Mouse (Mus musculus): ENCODE measurements around the gene Brd9. TPM values are rescaled to one million over a fixed set of nuclear protein-coding genes. Genes with fewer than 3 reads are reported as not detected.

The Brd9 gene
- polyA plus RNA-seq, 1 experiment, result 60.6 TPM

DNA sequence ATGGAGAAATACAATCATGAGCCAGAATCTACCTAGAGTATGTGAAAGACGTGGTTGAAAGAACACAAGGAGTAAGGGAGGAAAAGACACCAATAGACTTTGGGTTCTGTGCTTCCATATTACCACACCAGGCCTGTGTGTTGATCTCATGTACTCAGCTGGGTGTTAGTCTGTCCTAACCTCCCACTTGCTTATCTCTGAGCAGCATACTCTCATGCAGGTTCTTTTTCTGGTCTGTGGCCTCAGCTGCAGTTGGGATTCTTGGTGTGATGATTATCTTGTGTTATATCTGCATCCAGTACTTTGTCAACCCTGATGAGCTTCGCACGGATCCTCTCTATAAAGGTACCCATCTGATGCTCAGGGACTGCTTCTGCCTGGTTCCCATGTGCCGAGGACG is 39.3 kb downstream of the Brd9 start:
- 94% methylated on average over 5 of the region's 5 CpGs for WGBS
- Histone ChIP-seq H3K4me3 (ENCODE audit: control insufficient read depth, insufficient read depth, low read length) (no peak overlapping the region), H3K36me3 (ENCODE audit: control insufficient read depth, insufficient read depth, low read length) (no peaks in the 10 kb centered on the region), H3K27me3 (ENCODE audit: control insufficient read depth, insufficient read depth, low read length) (no peaks in the 10 kb centered on the region), H3K27ac (ENCODE audit: control insufficient read depth, insufficient read depth, low read length) (no peak overlapping the region), H3K4me1 (replicated peaks; ENCODE audit: control insufficient read depth, insufficient read depth, low read length) (no peaks in the 10 kb centered on the region)
- DNase-seq, result no peak
- TF ChIP-seq CTCF (IDR thresholded peaks at IDR 0.05; ENCODE audit: borderline replicate concordance, control insufficient read depth, extremely low read depth, insufficient read depth, low read length, poor library complexity) (no peak), POLR2A (IDR thresholded peaks at IDR 0.05; ENCODE audit: control insufficient read depth, extremely low read depth, insufficient read depth, low read length, poor library complexity) (no peak)

DNA sequence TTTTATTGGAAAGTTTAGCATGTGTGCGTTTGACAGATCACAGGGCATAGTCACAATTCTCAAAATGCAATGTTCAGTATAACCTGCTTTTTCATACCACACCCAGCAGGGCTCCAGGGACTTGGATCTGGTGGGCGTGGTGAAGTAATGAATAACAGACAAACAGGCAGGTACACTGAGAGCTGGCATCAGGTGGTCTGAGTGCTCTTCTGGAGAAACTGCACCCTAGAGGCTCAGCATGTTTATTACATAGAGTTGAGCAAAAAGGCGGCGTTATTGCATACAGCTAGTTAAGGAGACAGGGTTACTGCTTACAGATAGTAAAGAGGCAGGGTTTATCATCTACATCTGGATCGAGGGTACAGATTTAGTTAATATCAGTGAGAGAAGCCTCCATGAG is 52.7 kb downstream of the Brd9 start:
- WGBS, result 91% methylated on average over 5 of the region's 5 CpGs
- H3K36me3 ChIP-seq (ENCODE audit: control insufficient read depth, insufficient read depth, low read length), result no peaks in the 10 kb centered on the region

DNA sequence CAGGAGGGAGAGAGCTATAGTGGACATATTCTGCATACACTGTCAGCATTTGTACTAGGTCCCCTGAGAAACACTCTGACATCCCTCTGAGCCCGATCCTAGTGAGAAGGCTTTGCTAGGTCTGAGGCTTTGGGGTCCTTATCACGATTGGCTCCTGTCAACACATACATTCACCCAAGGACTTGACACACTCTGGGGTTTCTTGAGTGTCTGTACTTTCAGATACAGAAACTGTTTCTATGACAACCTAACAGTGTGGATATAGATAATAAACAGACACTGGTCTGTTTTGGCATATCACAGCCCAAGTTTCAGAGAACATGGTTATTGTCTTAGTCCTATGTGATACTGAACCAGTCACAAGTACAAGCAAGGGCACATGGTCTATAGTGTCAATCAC is 53.1 kb downstream of the Brd9 start:
- no peak for DNase-seq
- no peak overlapping the region for H3K27ac ChIP-seq (ENCODE audit: control insufficient read depth, insufficient read depth, low read length)
- WGBS, result 88% methylated on average over 2 of the region's 2 CpGs
- TF ChIP-seq POLR2A (IDR thresholded peaks at IDR 0.05; ENCODE audit: control insufficient read depth, extremely low read depth, insufficient read depth, low read length, poor library complexity) (no peak), CTCF (IDR thresholded peaks at IDR 0.05; ENCODE audit: borderline replicate concordance, control insufficient read depth, extremely low read depth, insufficient read depth, low read length, poor library complexity) (no peak)
- no peaks in the 10 kb centered on the region for H3K36me3 ChIP-seq (ENCODE audit: control insufficient read depth, insufficient read depth, low read length)
- no peak overlapping the region for H3K4me3 ChIP-seq (ENCODE audit: control insufficient read depth, insufficient read depth, low read length)
- no peaks in the 10 kb centered on the region for H3K27me3 ChIP-seq (ENCODE audit: control insufficient read depth, insufficient read depth, low read length)
- H3K4me1 ChIP-seq (replicated peaks; ENCODE audit: control insufficient read depth, insufficient read depth, low read length), result no peaks in the 10 kb centered on the region

More for the DNA sequence above, 52.7 kb downstream of the Brd9 start:
- Histone ChIP-seq H3K4me1 (replicated peaks; ENCODE audit: control insufficient read depth, insufficient read depth, low read length) (no peaks in the 10 kb centered on the region), H3K27me3 (ENCODE audit: control insufficient read depth, insufficient read depth, low read length) (no peaks in the 10 kb centered on the region), H3K4me3 (ENCODE audit: control insufficient read depth, insufficient read depth, low read length) (no peak overlapping the region), H3K27ac (ENCODE audit: control insufficient read depth, insufficient read depth, low read length) (no peak overlapping the region)
- no peak for TF ChIP-seq POLR2A (IDR thresholded peaks at IDR 0.05; ENCODE audit: control insufficient read depth, extremely low read depth, insufficient read depth, low read length, poor library complexity)
- no peak for TF ChIP-seq CTCF (IDR thresholded peaks at IDR 0.05; ENCODE audit: borderline replicate concordance, control insufficient read depth, extremely low read depth, insufficient read depth, low read length, poor library complexity)
- DNase-seq, result no peak

DNA sequence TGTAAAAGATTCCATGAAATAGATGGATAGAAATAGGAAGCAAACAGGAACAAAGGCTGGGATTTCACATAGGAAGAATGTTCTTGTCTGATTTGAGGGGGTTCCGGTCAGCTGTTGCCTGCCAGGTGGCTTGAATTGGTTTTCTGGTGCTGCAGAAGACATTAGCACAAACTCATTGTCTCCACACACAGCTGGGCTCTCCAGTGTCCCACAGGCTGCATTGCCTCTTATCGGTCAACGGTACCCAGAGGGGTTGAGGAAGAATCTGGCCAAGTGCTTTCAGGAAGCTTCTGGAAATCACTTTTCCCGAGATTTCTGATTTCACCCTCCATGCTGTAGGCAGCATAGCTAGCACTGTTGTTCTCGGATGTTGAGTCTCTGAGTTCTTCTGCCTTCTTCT is 53.7 kb downstream of the Brd9 start:
- H3K4me1 ChIP-seq (replicated peaks; ENCODE audit: control insufficient read depth, insufficient read depth, low read length), result no peaks in the 10 kb centered on the region
- no peak for TF ChIP-seq POLR2A (IDR thresholded peaks at IDR 0.05; ENCODE audit: control insufficient read depth, extremely low read depth, insufficient read depth, low read length, poor library complexity)
- no peak for TF ChIP-seq CTCF (IDR thresholded peaks at IDR 0.05; ENCODE audit: borderline replicate concordance, control insufficient read depth, extremely low read depth, insufficient read depth, low read length, poor library complexity)
- no peak for DNase-seq
- no peak overlapping the region for H3K27ac ChIP-seq (ENCODE audit: control insufficient read depth, insufficient read depth, low read length)
- WGBS, result 88% methylated on average over 5 of the region's 5 CpGs
- no peaks in the 10 kb centered on the region for H3K27me3 ChIP-seq (ENCODE audit: control insufficient read depth, insufficient read depth, low read length)
- no peak overlapping the region for H3K4me3 ChIP-seq (ENCODE audit: control insufficient read depth, insufficient read depth, low read length)
- H3K36me3 ChIP-seq (ENCODE audit: control insufficient read depth, insufficient read depth, low read length), result no peaks in the 10 kb centered on the region

DNA sequence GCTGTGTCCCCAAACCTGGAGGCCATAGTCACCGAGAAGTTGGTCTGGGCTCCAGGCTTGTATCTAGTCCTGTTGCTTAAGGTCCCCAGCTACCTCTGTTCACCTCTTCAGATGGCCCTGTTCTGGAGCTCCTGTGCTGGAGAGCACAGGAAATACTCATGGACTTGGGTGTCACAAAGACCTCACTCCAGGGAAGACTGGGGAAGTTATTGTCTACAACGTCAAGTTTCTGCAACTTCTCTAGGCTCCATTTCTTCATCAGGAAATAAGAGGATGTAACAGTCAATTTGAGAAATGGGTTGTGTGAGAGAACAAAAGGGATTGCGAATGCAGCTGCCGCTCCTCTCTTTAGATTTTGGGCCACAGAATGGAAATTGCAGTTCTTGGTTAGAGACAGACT is 58.8 kb downstream of the Brd9 start:
- H3K27me3 ChIP-seq (ENCODE audit: control insufficient read depth, insufficient read depth, low read length), result no peaks in the 10 kb centered on the region
- no peak overlapping the region for H3K4me3 ChIP-seq (ENCODE audit: control insufficient read depth, insufficient read depth, low read length)
- 74% methylated on average over 4 of the region's 4 CpGs for WGBS
- no peaks in the 10 kb centered on the region for H3K4me1 ChIP-seq (replicated peaks; ENCODE audit: control insufficient read depth, insufficient read depth, low read length)
- DNase-seq, result no peak
- no peak overlapping the region for H3K27ac ChIP-seq (ENCODE audit: control insufficient read depth, insufficient read depth, low read length)
- TF ChIP-seq POLR2A (IDR thresholded peaks at IDR 0.05; ENCODE audit: control insufficient read depth, extremely low read depth, insufficient read depth, low read length, poor library complexity) (no peak), CTCF (IDR thresholded peaks at IDR 0.05; ENCODE audit: borderline replicate concordance, control insufficient read depth, extremely low read depth, insufficient read depth, low read length, poor library complexity) (no peak)
- no peaks in the 10 kb centered on the region for H3K36me3 ChIP-seq (ENCODE audit: control insufficient read depth, insufficient read depth, low read length)

DNA sequence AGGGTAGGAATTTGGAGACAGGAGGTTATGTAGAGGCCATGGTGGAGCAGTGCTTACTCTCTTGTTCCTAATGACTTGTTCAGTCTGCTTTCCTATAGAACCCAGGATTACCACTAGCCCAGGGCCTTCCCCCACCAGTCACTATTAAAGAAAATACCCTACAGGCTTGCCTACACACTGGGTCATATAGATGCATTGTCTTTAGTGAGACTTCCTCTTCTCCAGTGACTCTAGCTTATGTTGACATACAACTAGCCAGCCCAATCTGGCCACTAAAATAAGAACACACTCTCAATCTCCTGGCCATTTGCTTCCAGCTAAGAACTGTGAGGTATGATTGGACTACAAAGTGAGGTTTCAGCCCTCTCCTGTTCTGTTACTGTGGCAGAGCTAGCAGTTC is 62.9 kb downstream of the Brd9 start:
- Histone ChIP-seq H3K4me1 (replicated peaks; ENCODE audit: control insufficient read depth, insufficient read depth, low read length) (no peaks in the 10 kb centered on the region), H3K27me3 (ENCODE audit: control insufficient read depth, insufficient read depth, low read length) (no peaks in the 10 kb centered on the region), H3K27ac (ENCODE audit: control insufficient read depth, insufficient read depth, low read length) (no peak overlapping the region), H3K36me3 (ENCODE audit: control insufficient read depth, insufficient read depth, low read length) (no peaks in the 10 kb centered on the region), H3K4me3 (ENCODE audit: control insufficient read depth, insufficient read depth, low read length) (no peak overlapping the region)
- no peak for DNase-seq
- TF ChIP-seq CTCF (IDR thresholded peaks at IDR 0.05; ENCODE audit: borderline replicate concordance, control insufficient read depth, extremely low read depth, insufficient read depth, low read length, poor library complexity), result no peak
- TF ChIP-seq POLR2A (IDR thresholded peaks at IDR 0.05; ENCODE audit: control insufficient read depth, extremely low read depth, insufficient read depth, low read length, poor library complexity), result no peak

DNA sequence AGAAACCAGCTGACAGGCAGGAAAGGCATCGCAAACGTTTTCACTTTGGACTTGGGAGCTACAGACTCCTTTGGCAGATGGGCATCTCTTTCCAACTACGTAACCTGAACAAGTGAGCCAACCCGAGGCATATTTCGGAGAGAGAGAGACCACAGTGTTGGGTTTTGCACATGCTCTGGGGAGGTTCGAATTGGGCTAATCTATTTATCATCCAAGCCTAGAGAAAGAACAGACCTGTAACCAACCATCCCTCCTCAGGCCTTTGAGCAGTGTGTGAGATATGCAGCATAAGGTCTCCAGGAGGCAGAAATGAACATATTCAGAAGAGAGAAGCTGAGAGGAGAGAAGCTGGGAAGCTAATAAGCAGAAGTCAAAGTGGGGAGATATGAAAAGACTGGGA is 63.4 kb downstream of the Brd9 start:
- WGBS, result 85% methylated on average over 6 of the region's 6 CpGs
- no peaks in the 10 kb centered on the region for H3K27me3 ChIP-seq (ENCODE audit: control insufficient read depth, insufficient read depth, low read length)
- no peak overlapping the region for H3K27ac ChIP-seq (ENCODE audit: control insufficient read depth, insufficient read depth, low read length)
- no peak overlapping the region for H3K4me3 ChIP-seq (ENCODE audit: control insufficient read depth, insufficient read depth, low read length)
- no peaks in the 10 kb centered on the region for H3K36me3 ChIP-seq (ENCODE audit: control insufficient read depth, insufficient read depth, low read length)
- DNase-seq, result no peak
- no peaks in the 10 kb centered on the region for H3K4me1 ChIP-seq (replicated peaks; ENCODE audit: control insufficient read depth, insufficient read depth, low read length)
- TF ChIP-seq CTCF (IDR thresholded peaks at IDR 0.05; ENCODE audit: borderline replicate concordance, control insufficient read depth, extremely low read depth, insufficient read depth, low read length, poor library complexity), result no peak

Data from thymus, adult 2 months (tissue).